Comparison of ENCODE assay signal across 9 mouse cellular contexts in genomic region chr10:40351156-40351555, GRCm38 (mm10). TPM values are rescaled to one million over a fixed set of nuclear protein-coding genes. Genes with fewer than 3 reads are reported as not detected.
DNase-seq lines count a peak whose midpoint lies in the region; ATAC-seq and TF ChIP-seq lines count a peak whose summit lies in the region.
"Had no signal": no experiment of that assay in that cellular context is flagged by ENCODE, and none has a peak within 500 bp of the region (broad histone marks: within the 10 kb centered on the region; RNA-seq: fewer than 3 reads in every experiment).

No protein-coding gene starts in this region.

- H3K27ac ChIP-seq in heart, embryonic 16.5 days (ENCODE audit: low read length) = no peak overlapping the region
- no peak overlapping the region for H3K27ac ChIP-seq in embryonic facial prominence, embryonic 13.5 days
- H3K27ac ChIP-seq in limb, embryonic 12.5 days = no peak overlapping the region

- H3K4me3 ChIP-seq in heart, embryonic 16.5 days (ENCODE audit: low read length) = no peak overlapping the region
- peak overlapping the region; percentile 99; the same call in 1 of the 2 replicates for H3K4me3 ChIP-seq in E14TG2a.4 (replicated peaks; ENCODE audit: low read length)
- 0 out of 2 replicates have a peak overlapping the region, but pooled peaks have one; percentile 83 for H3K4me3 ChIP-seq in embryonic facial prominence, embryonic 13.5 days
- peak overlapping the region; percentile 86; the same call in 1 of the 2 replicates for H3K4me3 ChIP-seq in limb, embryonic 12.5 days (replicated peaks)

- H3K9me3 ChIP-seq in heart, embryonic 16.5 days (replicated peaks; ENCODE audit: control insufficient read depth, low read length) = no peaks in the 10 kb centered on the region
- H3K9me3 ChIP-seq in E14TG2a.4 (ENCODE audit: low read length) = no peaks in the 10 kb centered on the region
- H3K9me3 ChIP-seq in embryonic facial prominence, embryonic 13.5 days = no peaks in the 10 kb centered on the region
- H3K9me3 ChIP-seq in limb, embryonic 12.5 days = no peaks in the 10 kb centered on the region
- H3K9me3 ChIP-seq: G1E had no signal

- no peak for DNase-seq in heart, postnatal 14 days
- no peak for DNase-seq in frontal cortex, postnatal 25 days (ENCODE audit: low spot score in 2 of 2)
- no peak for DNase-seq in gastrocnemius, adult 18-20 months (ENCODE audit: low spot score)
- no peak for DNase-seq in thymus, postnatal 10 days (ENCODE audit: low spot score in 2 of 2)

- peak overlapping the region; percentile 87; the same call in 1 of the 2 replicates for H3K4me2 ChIP-seq in heart, embryonic 16.5 days (ENCODE audit: low read depth, low read length)
- peak overlapping the region; percentile 69 for H3K4me2 ChIP-seq in embryonic facial prominence, embryonic 13.5 days
- H3K4me2 ChIP-seq in limb, embryonic 12.5 days = peak overlapping the region; percentile 66; the same call in 1 of the 2 replicates

- no peaks in the 10 kb centered on the region for H3K27me3 ChIP-seq in heart, embryonic 16.5 days (ENCODE audit: control insufficient read depth, insufficient read depth, low read length)
- H3K27me3 ChIP-seq in E14TG2a.4 (ENCODE audit: insufficient read depth, low read length) = no peaks in the 10 kb centered on the region
- H3K27me3 ChIP-seq in embryonic facial prominence, embryonic 13.5 days = no peaks in the 10 kb centered on the region
- H3K27me3 ChIP-seq in limb, embryonic 12.5 days = no peaks in the 10 kb centered on the region

- no peak for ATAC-seq in heart, embryonic 16.5 days (replicated peaks; ENCODE audit: extremely low read depth, insufficient read depth, low FRiP score)
- no peak for ATAC-seq in embryonic facial prominence, embryonic 13.5 days (ENCODE audit: insufficient number of reproducible peaks, insufficient read depth, low FRiP score, low TSS enrichment, low read depth)
- ATAC-seq in limb, embryonic 12.5 days (ENCODE audit: insufficient number of reproducible peaks, insufficient read depth, low FRiP score, low TSS enrichment, low read depth) = no peak

- H3K36me3 ChIP-seq in heart, embryonic 16.5 days (ENCODE audit: control insufficient read depth, insufficient read depth) = no peaks in the 10 kb centered on the region
- H3K36me3 ChIP-seq in E14TG2a.4 (ENCODE audit: insufficient read depth, low read length) = peaks cover 8% of the 10 kb centered on the region
- H3K36me3 ChIP-seq in embryonic facial prominence, embryonic 13.5 days = no peaks in the 10 kb centered on the region
- H3K36me3 ChIP-seq in limb, embryonic 12.5 days = no peaks in the 10 kb centered on the region

- peaks cover 17% of the 10 kb centered on the region for H3K4me1 ChIP-seq in heart, embryonic 16.5 days (ENCODE audit: control insufficient read depth, insufficient read depth, low read length)
- H3K4me1 ChIP-seq in E14TG2a.4 (replicated peaks; ENCODE audit: low read depth, low read length) = peaks cover 57% of the 10 kb centered on the region
- H3K4me1 ChIP-seq in embryonic facial prominence, embryonic 13.5 days = peaks cover 21% of the 10 kb centered on the region
- peaks cover 13% of the 10 kb centered on the region for H3K4me1 ChIP-seq in limb, embryonic 12.5 days (replicated peaks)

- no peak for TF ChIP-seq CTCF in E14TG2a.4 (conservative IDR thresholded peaks at IDR 0.05; ENCODE audit: low read length)

- 70% methylated on average over 4 of the region's 4 CpGs for WGBS in heart, embryonic 16.5 days
- WGBS in embryonic facial prominence, embryonic 13.5 days = 59% methylated on average over 4 of the region's 4 CpGs
- WGBS in limb, embryonic 12.5 days = 71% methylated on average over 4 of the region's 4 CpGs

- intact Hi-C loops in heart, postnatal 14 days (cut with DNase I) = no loop called here

- H3K9ac ChIP-seq in heart, embryonic 16.5 days (ENCODE audit: low read length) = no peak overlapping the region; the same call in 1 of the 2 replicates
- H3K9ac ChIP-seq in embryonic facial prominence, embryonic 13.5 days = no peak overlapping the region
- H3K9ac ChIP-seq in limb, embryonic 12.5 days (replicated peaks) = no peak overlapping the region

RNA-seq across cellular contexts. Expression of gene Cdk19, which starts 11.8 kb away (rescaled TPM):
- 6.5 and 7.0 TPM in 2 replicates for polyA plus RNA-seq in heart, embryonic 16.5 days (2015; fragmentation: Nextera tagmentation; extraction: Ambion mirVana)
- 10 to 100 TPM; 14.9 to 15.9 TPM for total RNA-seq in heart, postnatal 14 days (2021)
- 12.0 and 13.1 TPM in 2 replicates for polyA plus RNA-seq in embryonic facial prominence, embryonic 13.5 days (2015; fragmentation: Nextera tagmentation; extraction: Ambion mirVana)
- 15.7 and 16.3 TPM in 2 replicates for polyA plus RNA-seq in limb, embryonic 12.5 days (2016; fragmentation: Nextera tagmentation; extraction: Ambion mirVana)
- total RNA-seq in gastrocnemius, adult 18-20 months (2021) = 10 to 100 TPM in 1 of 2 experiments, 1 to 10 TPM in 1; 5.9 to 20.5 TPM

RNA-seq across cellular contexts. Expression of gene Amd1, which starts 49.2 kb away (rescaled TPM):
- 31.3 and 35.4 TPM in 2 replicates for polyA plus RNA-seq in heart, embryonic 16.5 days (2015; fragmentation: Nextera tagmentation; extraction: Ambion mirVana)
- total RNA-seq in heart, postnatal 14 days (2021) = 10 to 100 TPM; 77.6 to 84.8 TPM
- 53.7 and 61.7 TPM in 2 replicates for polyA plus RNA-seq in embryonic facial prominence, embryonic 13.5 days (2015; fragmentation: Nextera tagmentation; extraction: Ambion mirVana)
- polyA plus RNA-seq in limb, embryonic 12.5 days (2016; fragmentation: Nextera tagmentation; extraction: Ambion mirVana) = 72.5 and 72.6 TPM in 2 replicates
- total RNA-seq in gastrocnemius, adult 18-20 months (2021) = 100 to 1,000 TPM; 133 to 436 TPM
